Mouse (Mus musculus): Measurements from ENCODE around the gene Pim3. TPM values are rescaled to one million over a fixed set of nuclear protein-coding genes. Genes with fewer than 3 reads are reported as not detected.

The Pim3 gene
- polyA plus RNA-seq, 2 experiments, result 3.1 to 8.5 TPM

- H3K4me3 ChIP-seq (ENCODE audit: insufficient read depth in 1 of 2, low read depth in 2 of 2, low read length in 2 of 2), result no peak overlapping the region
Observed at GRCm38 (mm10) chr15:88836571-88836970, 25.4 kb upstream of the Pim3 start.

GRCm38 (mm10) chr15:88837199-88837932 is 24.6 kb upstream of the Pim3 start:
- Histone ChIP-seq H3K4me1 (replicated peaks; ENCODE audit: control insufficient read depth in 2 of 2, insufficient read depth in 2 of 2, low read length in 1 of 2) (peaks cover 0 to 7% of the 10 kb centered on the region in 2 experiments; a peak in 1 of 4 replicates), H3K4me2 (ENCODE audit: low read depth) (peak overlapping the region; percentile 48), H3K4me3 (ENCODE audit: insufficient read depth in 1 of 2, low read depth in 2 of 2, low read length in 2 of 2) (peak overlapping the region; percentile 31 to 59), H3K27ac (no peak overlapping the region), H3K27me3 (ENCODE audit: control insufficient read depth, insufficient read depth, low read length) (no peaks in the 10 kb centered on the region; the same call in 1 of the 2 replicates), H3K9me3 (ENCODE audit: control insufficient read depth, low read length) (no peaks in the 10 kb centered on the region), H3K9ac (replicated peaks) (no peak overlapping the region), H3K36me3 (replicated peaks; ENCODE audit: control insufficient read depth, insufficient read depth, low read depth) (no peaks in the 10 kb centered on the region)
- WGBS (ENCODE audit: insufficient replicate concordance), result under 1% methylated on average over 39 of the region's 39 CpGs
- TF ChIP-seq EP300 (IDR thresholded peaks at IDR 0.05; ENCODE audit: low read depth) (no peak), CTCF (IDR thresholded peaks at IDR 0.05; ENCODE audit: low read depth) (peak; percentile 26; the same call in 1 of the 2 replicates)
- peak; percentile 50 for ATAC-seq (ENCODE audit: insufficient read depth)
- DNase-seq (ENCODE audit: low read depth in 3 of 3, low spot score in 3 of 3), result no peak

More at GRCm38 (mm10) chr15:88836571-88836970, 25.4 kb upstream of the Pim3 start:
- Histone ChIP-seq H3K27me3 (ENCODE audit: control insufficient read depth, insufficient read depth, low read length) (no peaks in the 10 kb centered on the region; the same call in 1 of the 2 replicates), H3K9me3 (ENCODE audit: control insufficient read depth, low read length) (no peaks in the 10 kb centered on the region), H3K4me2 (ENCODE audit: low read depth) (peak overlapping the region; percentile 18; the same call in 1 of the 2 replicates), H3K4me1 (replicated peaks; ENCODE audit: control insufficient read depth in 2 of 2, insufficient read depth in 2 of 2, low read length in 1 of 2) (peaks cover 0 to 14% of the 10 kb centered on the region in 2 experiments; a peak in 2 of 4 replicates), H3K9ac (replicated peaks) (no peak overlapping the region), H3K36me3 (replicated peaks; ENCODE audit: control insufficient read depth, insufficient read depth, low read depth) (no peaks in the 10 kb centered on the region), H3K27ac (no peak overlapping the region)
- no peak for DNase-seq (ENCODE audit: low read depth in 3 of 3, low spot score in 3 of 3)
- WGBS (ENCODE audit: insufficient replicate concordance), result 47% methylated on average over 5 of the region's 5 CpGs
- TF ChIP-seq CTCF (IDR thresholded peaks at IDR 0.05; ENCODE audit: low read depth), result no peak
- no peak for TF ChIP-seq EP300 (IDR thresholded peaks at IDR 0.05; ENCODE audit: low read depth)
- ATAC-seq (ENCODE audit: insufficient read depth), result no peak

GRCm38 (mm10) chr15:88837977-88838376 is 24.0 kb upstream of the Pim3 start:
- WGBS (ENCODE audit: insufficient replicate concordance), result 2% methylated on average over 11 of the region's 11 CpGs
- H3K27me3 ChIP-seq (ENCODE audit: control insufficient read depth, insufficient read depth, low read length), result no peaks in the 10 kb centered on the region; the same call in 1 of the 2 replicates
- TF ChIP-seq EP300 (IDR thresholded peaks at IDR 0.05; ENCODE audit: low read depth) (no peak), CTCF (IDR thresholded peaks at IDR 0.05; ENCODE audit: low read depth) (no peak)
- H3K4me3 ChIP-seq (ENCODE audit: insufficient read depth in 1 of 2, low read depth in 2 of 2, low read length in 2 of 2), result peak overlapping the region in 1 of 2 experiments; percentile 31; a peak in 1 of 4 replicates
- H3K27ac ChIP-seq, result no peak overlapping the region
- peak overlapping the region; percentile 48 for H3K4me2 ChIP-seq (ENCODE audit: low read depth)
- H3K9ac ChIP-seq (replicated peaks), result no peak overlapping the region
- no peak for ATAC-seq (ENCODE audit: insufficient read depth)
- DNase-seq (ENCODE audit: low read depth in 3 of 3, low spot score in 3 of 3), result no peak
- no peaks in the 10 kb centered on the region for H3K36me3 ChIP-seq (replicated peaks; ENCODE audit: control insufficient read depth, insufficient read depth, low read depth)
- H3K4me1 ChIP-seq (replicated peaks; ENCODE audit: control insufficient read depth in 2 of 2, insufficient read depth in 2 of 2, low read length in 1 of 2), result 0 out of 4 replicates have a peak, but pooled peaks cover 0 to 7% of the 10 kb centered on the region in 2 experiments
- H3K9me3 ChIP-seq (ENCODE audit: control insufficient read depth, low read length), result no peaks in the 10 kb centered on the region

- no peak overlapping the region for H3K9ac ChIP-seq (replicated peaks)
- 27% methylated on average over 9 of the region's 9 CpGs for WGBS (ENCODE audit: insufficient replicate concordance)
- no peak for DNase-seq (ENCODE audit: low read depth in 3 of 3, low spot score in 3 of 3)
- 0 out of 4 replicates have a peak, but pooled peaks cover 0 to 7% of the 10 kb centered on the region in 2 experiments for H3K4me1 ChIP-seq (replicated peaks; ENCODE audit: control insufficient read depth in 2 of 2, insufficient read depth in 2 of 2, low read length in 1 of 2)
- H3K36me3 ChIP-seq (replicated peaks; ENCODE audit: control insufficient read depth, insufficient read depth, low read depth), result no peaks in the 10 kb centered on the region
- no peak for TF ChIP-seq EP300 (IDR thresholded peaks at IDR 0.05; ENCODE audit: low read depth)
- TF ChIP-seq CTCF (IDR thresholded peaks at IDR 0.05; ENCODE audit: low read depth), result no peak
- ATAC-seq (ENCODE audit: insufficient read depth), result peak; percentile 34; the same call in 1 of the 2 replicates
- no peaks in the 10 kb centered on the region; the same call in 1 of the 2 replicates for H3K27me3 ChIP-seq (ENCODE audit: control insufficient read depth, insufficient read depth, low read length)
- H3K9me3 ChIP-seq (ENCODE audit: control insufficient read depth, low read length), result no peaks in the 10 kb centered on the region
- H3K27ac ChIP-seq, result no peak overlapping the region
- H3K4me3 ChIP-seq (ENCODE audit: insufficient read depth in 1 of 2, low read depth in 2 of 2, low read length in 2 of 2), result no peak overlapping the region
- H3K4me2 ChIP-seq (ENCODE audit: low read depth), result no peak overlapping the region
Observed at GRCm38 (mm10) chr15:88839271-88839670, 22.7 kb upstream of the Pim3 start.

- no peaks in the 10 kb centered on the region for H3K36me3 ChIP-seq (replicated peaks; ENCODE audit: control insufficient read depth, insufficient read depth, low read depth)
- H3K27ac ChIP-seq, result no peak overlapping the region
- ATAC-seq (ENCODE audit: insufficient read depth) (no peak), DNase-seq (ENCODE audit: low read depth in 3 of 3, low spot score in 3 of 3) (no peak)
- no peak overlapping the region for H3K4me2 ChIP-seq (ENCODE audit: low read depth)
- H3K27me3 ChIP-seq (ENCODE audit: control insufficient read depth, insufficient read depth, low read length), result no peaks in the 10 kb centered on the region; the same call in 1 of the 2 replicates
- H3K9me3 ChIP-seq (ENCODE audit: control insufficient read depth, low read length), result no peaks in the 10 kb centered on the region
- TF ChIP-seq CTCF (IDR thresholded peaks at IDR 0.05; ENCODE audit: low read depth) (no peak), EP300 (IDR thresholded peaks at IDR 0.05; ENCODE audit: low read depth) (no peak)
- 61% methylated on average over 10 of the region's 10 CpGs for WGBS (ENCODE audit: insufficient replicate concordance)
- H3K9ac ChIP-seq (replicated peaks), result no peak overlapping the region
- no peak overlapping the region for H3K4me3 ChIP-seq (ENCODE audit: insufficient read depth in 1 of 2, low read depth in 2 of 2, low read length in 2 of 2)
- 0 out of 4 replicates have a peak, but pooled peaks cover 0 to 7% of the 10 kb centered on the region in 2 experiments for H3K4me1 ChIP-seq (replicated peaks; ENCODE audit: control insufficient read depth in 2 of 2, insufficient read depth in 2 of 2, low read length in 1 of 2)
Observed at GRCm38 (mm10) chr15:88840126-88840525, 21.9 kb upstream of the Pim3 start.
